Mouse (Mus musculus) intestine, embryonic 15.5 days (tissue): ENCODE results near the gene Hmga2. TPM values are rescaled to one million over a fixed set of nuclear protein-coding genes. Genes with fewer than 3 reads are reported as not detected.
"Not testable (repeated sequence)": the region's sequence is repeated elsewhere in the genome, so short reads cannot be mapped to it uniquely, and the experiment has no call there.

Experiments used
- ATAC-seq: fragments of 200-750 bp; cut with Nextera tagmentation; 2 replicates; pipeline ENCODE4 v1.8.0; 2017; ENCODE audit warnings: moderate TSS enrichment, moderate library complexity
- H3K27ac ChIP-seq: fragments of 300-500 bp; sonication (generic); 2 replicates; pipeline ENCODE4 v1.5.1; 2015; ENCODE audit warnings: mild to moderate bottlenecking, inconsistent platforms
- H3K27me3 ChIP-seq: fragments of 300-500 bp; sonication (generic); replicated peaks from 2 replicates; pipeline ENCODE4 v1.6.1; 2015; ENCODE audit warnings: inconsistent platforms
- H3K36me3 ChIP-seq: fragments of 300-500 bp; sonication (generic); 2 replicates; pipeline ENCODE4 v1.6.1; 2015; ENCODE audit warnings: inconsistent platforms
- H3K4me1 ChIP-seq: fragments of 300-500 bp; sonication (generic); replicated peaks from 2 replicates; pipeline ENCODE4 v1.6.1; 2015; ENCODE audit warnings: inconsistent platforms
- H3K4me2 ChIP-seq: fragments of 300-500 bp; sonication (generic); replicated peaks from 2 replicates; pipeline ENCODE4 v1.6.1; 2015; ENCODE audit warnings: mild to moderate bottlenecking, inconsistent platforms
- H3K4me3 ChIP-seq: fragments of 300-500 bp; sonication (generic); replicated peaks from 2 replicates; pipeline ENCODE4 v1.5.1; 2015; ENCODE audit warnings: inconsistent platforms
- H3K9ac ChIP-seq: fragments of 300-500 bp; sonication (generic); 2 replicates; pipeline ENCODE4 v1.6.1; 2015; ENCODE audit warnings: inconsistent platforms
- H3K9me3 ChIP-seq: fragments of 300-500 bp; sonication (generic); 2 replicates; pipeline ENCODE4 v1.6.1; 2016; ENCODE audit warnings: inconsistent platforms
- whole genome bisulfite sequencing: fragments of 180-500 bp; shearing (Covaris S2); methylation state at CpG from one replicate; pipeline ENCODE4 v1.1.7; 2015; 5-methylcytosine and 5-hydroxymethylcytosine counted together
- polyA plus RNA-seq: library from polyadenylated mRNA; unstranded; fragments of >200 nt; fragmentation: Nextera tagmentation; extraction: Ambion mirVana; gene quantifications from 2 replicates; pipeline ENCODE4 v1.2.1, GENCODE M21; 2015

Gene Hmga2
- polyA plus RNA-seq, 1 experiment from 2014 or later = 41.2 TPM

- 85% methylated on average over 11 of the region's 11 CpGs for WGBS
- H3K4me2 ChIP-seq, H3K27me3 ChIP-seq, H3K9ac ChIP-seq, H3K9me3 ChIP-seq, ATAC-seq, H3K36me3 ChIP-seq, H3K4me3 ChIP-seq, H3K27ac ChIP-seq: not testable (repeated sequence)
- peaks cover 27% of the 10 kb centered on the region for H3K4me1 ChIP-seq
Measured at GRCm38 (mm10) chr10:120363298-120363982, 112.8 kb downstream of the Hmga2 start.

- Histone ChIP-seq H3K36me3 (no peaks in the 10 kb centered on the region), H3K27ac (no peak overlapping the region), H3K4me2 (no peak overlapping the region), H3K9ac (no peak overlapping the region), H3K4me1 (0 out of 2 replicates have a peak, but pooled peaks cover 11% of the 10 kb centered on the region), H3K4me3 (no peak overlapping the region), H3K27me3 (no peaks in the 10 kb centered on the region), H3K9me3 (no peaks in the 10 kb centered on the region)
- 50% methylated on average over 13 of the region's 13 CpGs for WGBS
- no peak for ATAC-seq
Measured at GRCm38 (mm10) chr10:120354523-120355030, 121.7 kb downstream of the Hmga2 start.

DNA sequence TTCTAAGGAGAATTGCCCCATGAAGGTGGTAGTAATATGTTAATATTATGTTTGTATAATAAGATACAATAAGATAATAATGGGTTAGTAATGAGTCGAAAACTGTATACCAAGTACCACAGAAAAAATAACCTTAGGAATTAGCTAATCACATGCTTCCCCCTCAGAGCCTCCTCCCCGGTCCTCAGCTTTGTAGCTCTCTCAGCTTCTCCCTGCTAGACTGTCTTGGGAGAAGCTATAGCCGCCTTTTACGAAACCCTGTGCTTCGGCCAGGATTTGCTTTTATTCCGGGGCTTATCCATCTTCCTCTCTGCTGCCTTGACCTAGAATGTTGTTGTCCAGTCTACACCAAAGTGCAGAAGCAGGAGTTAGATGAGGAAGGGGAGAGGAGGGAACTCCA lies 130.9 kb downstream of the Hmga2 start:
- WGBS = 93% methylated on average over 6 of the region's 6 CpGs
- Histone ChIP-seq H3K9me3 (no peaks in the 10 kb centered on the region), H3K4me2 (no peak overlapping the region), H3K36me3 (no peaks in the 10 kb centered on the region), H3K27me3 (no peaks in the 10 kb centered on the region), H3K4me1 (no peaks in the 10 kb centered on the region), H3K27ac (no peak overlapping the region), H3K9ac (no peak overlapping the region), H3K4me3 (no peak overlapping the region)
- no peak for ATAC-seq

- Histone ChIP-seq H3K4me2 (no peak overlapping the region), H3K27ac (no peak overlapping the region), H3K9ac (no peak overlapping the region), H3K36me3 (no peaks in the 10 kb centered on the region), H3K27me3 (no peaks in the 10 kb centered on the region), H3K4me1 (no peaks in the 10 kb centered on the region), H3K9me3 (no peaks in the 10 kb centered on the region), H3K4me3 (no peak overlapping the region)
- 89% methylated on average over 16 of the region's 16 CpGs for WGBS
- no peak for ATAC-seq
Measured at GRCm38 (mm10) chr10:120344558-120345318, 131.5 kb downstream of the Hmga2 start.

DNA sequence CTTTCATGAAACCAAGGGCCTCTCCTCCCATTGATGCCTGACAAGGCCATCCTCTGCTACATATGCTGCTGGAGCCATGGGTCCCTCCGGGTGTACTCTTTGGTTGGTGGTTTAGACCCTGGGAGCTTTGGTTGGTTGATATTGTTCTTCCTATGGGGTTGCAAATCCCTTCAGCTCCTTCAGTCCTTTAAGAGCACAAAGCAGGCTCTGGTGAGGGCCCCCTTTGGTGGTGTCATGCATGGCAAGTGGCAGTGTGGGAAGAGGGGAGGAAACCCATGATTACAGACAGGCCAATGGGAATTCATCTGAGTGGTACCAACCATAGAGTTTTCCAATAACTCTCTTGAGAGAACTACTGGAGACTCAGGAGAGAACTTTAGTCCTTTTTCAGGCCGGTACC lies 136.4 kb downstream of the Hmga2 start:
- not testable (repeated sequence) for H3K4me2 ChIP-seq, H3K27me3 ChIP-seq, H3K4me1 ChIP-seq, ATAC-seq, H3K36me3 ChIP-seq, H3K9ac ChIP-seq, H3K9me3 ChIP-seq, H3K27ac ChIP-seq, H3K4me3 ChIP-seq
- WGBS = 90% methylated on average over 2 of the region's 2 CpGs

- no peak for ATAC-seq
- no peak overlapping the region for H3K9ac ChIP-seq
Measured at GRCm38 (mm10) chr10:120339324-120339723, 136.9 kb downstream of the Hmga2 start.

GRCm38 (mm10) chr10:120338841-120339240 lies 137.4 kb downstream of the Hmga2 start:
- WGBS = 76% methylated on average over 5 of the region's 5 CpGs
- H3K27me3 ChIP-seq = no peaks in the 10 kb centered on the region

More at GRCm38 (mm10) chr10:120339324-120339723, 136.9 kb downstream of the Hmga2 start:
- no peaks in the 10 kb centered on the region for H3K9me3 ChIP-seq
- no peak overlapping the region for H3K4me3 ChIP-seq
- H3K27ac ChIP-seq = no peak overlapping the region
- no peaks in the 10 kb centered on the region for H3K4me1 ChIP-seq
- 70% methylated on average over 4 of the region's 4 CpGs for WGBS
- H3K27me3 ChIP-seq = no peaks in the 10 kb centered on the region
- no peak overlapping the region for H3K4me2 ChIP-seq
- H3K36me3 ChIP-seq = no peaks in the 10 kb centered on the region

DNA sequence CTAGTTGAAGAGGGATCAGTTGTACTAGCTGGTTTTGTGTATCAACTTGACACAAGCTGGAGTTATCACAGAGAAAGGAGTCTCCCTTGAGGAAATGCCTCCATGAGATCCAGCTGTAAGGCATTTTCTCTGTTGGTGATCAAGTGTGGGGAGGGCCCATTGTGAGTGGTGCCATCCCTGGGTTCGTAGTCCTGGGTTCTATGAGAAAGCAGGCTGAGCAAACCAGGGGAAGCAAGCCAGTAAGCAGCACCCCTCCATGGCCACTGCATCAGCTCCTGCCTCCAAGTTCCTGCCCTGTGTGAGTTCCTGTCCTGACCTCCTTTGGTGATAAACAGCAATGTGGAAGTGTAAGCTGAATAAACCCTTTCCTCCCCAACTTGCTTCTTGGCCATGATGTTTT lies 137.8 kb downstream of the Hmga2 start:
- ATAC-seq, H3K27ac ChIP-seq, H3K27me3 ChIP-seq, H3K9ac ChIP-seq, H3K4me1 ChIP-seq, H3K36me3 ChIP-seq, H3K9me3 ChIP-seq, H3K4me2 ChIP-seq, H3K4me3 ChIP-seq: not testable (repeated sequence)
- WGBS = 97% methylated on average over 1 of the region's 1 CpGs

More at GRCm38 (mm10) chr10:120338841-120339240, 137.4 kb downstream of the Hmga2 start:
- no peak overlapping the region for H3K4me2 ChIP-seq
- no peaks in the 10 kb centered on the region for H3K9me3 ChIP-seq
- no peaks in the 10 kb centered on the region for H3K4me1 ChIP-seq
- H3K9ac ChIP-seq = no peak overlapping the region
- H3K36me3 ChIP-seq = no peaks in the 10 kb centered on the region
- ATAC-seq = no peak
- H3K4me3 ChIP-seq = no peak overlapping the region
- no peak overlapping the region for H3K27ac ChIP-seq

DNA sequence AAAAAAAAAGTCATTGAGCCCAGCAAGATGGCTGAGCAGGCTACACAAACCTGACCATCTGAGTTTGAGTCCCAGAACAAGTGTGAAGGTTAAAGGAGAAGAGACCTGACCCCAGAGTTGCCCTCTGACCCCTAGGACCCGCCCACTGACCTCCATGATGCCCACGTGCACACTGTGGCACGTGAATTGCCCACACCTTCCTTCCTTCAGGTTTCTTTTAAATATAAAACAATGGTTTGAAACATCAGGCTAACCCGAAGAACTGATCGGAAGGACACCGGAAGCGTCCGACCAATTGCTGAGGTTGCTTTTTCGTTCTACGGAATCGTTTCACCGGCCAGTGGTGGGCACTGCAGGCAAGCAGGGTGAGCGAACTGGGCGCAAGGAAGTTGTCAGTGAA lies 148.3 kb downstream of the Hmga2 start:
- no peak overlapping the region for H3K4me2 ChIP-seq
- no peak overlapping the region for H3K4me3 ChIP-seq
- H3K9me3 ChIP-seq = no peaks in the 10 kb centered on the region
- ATAC-seq = no peak
- no peak overlapping the region for H3K9ac ChIP-seq
- WGBS = 85% methylated on average over 14 of the region's 14 CpGs
- no peaks in the 10 kb centered on the region for H3K36me3 ChIP-seq
- no peaks in the 10 kb centered on the region for H3K27me3 ChIP-seq
- no peaks in the 10 kb centered on the region for H3K4me1 ChIP-seq
- H3K27ac ChIP-seq = no peak overlapping the region

DNA sequence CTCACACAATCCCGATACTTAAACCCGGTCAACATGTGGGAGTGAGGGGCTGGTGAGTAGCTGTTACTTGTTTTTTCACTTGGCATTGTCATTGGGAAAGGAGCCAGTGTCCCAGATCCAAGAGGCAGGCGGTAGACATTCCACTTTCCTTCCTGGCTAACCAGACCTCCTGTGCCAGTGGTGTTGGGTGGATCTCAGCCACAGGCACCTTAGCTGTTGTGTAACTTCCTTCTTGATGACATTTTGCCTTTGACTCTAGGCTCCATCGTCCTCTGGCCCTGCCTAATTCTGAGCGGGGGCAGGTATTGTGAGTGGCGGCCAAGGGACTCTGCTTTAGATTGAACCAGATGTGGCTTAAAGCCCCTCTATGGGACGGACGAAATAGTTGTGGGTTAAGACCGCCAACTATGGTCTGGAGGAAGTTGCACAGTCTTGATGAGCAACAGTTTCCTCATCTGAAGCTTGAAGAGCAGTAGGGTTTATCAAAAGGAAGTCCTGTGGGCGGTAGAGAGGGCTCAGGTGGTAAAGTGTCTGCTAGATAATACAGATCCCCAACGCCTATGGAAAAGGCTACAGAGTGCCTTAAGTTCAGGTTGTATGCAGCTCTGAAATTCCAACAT lies 152.6 kb downstream of the Hmga2 start:
- Histone ChIP-seq H3K36me3 (no peaks in the 10 kb centered on the region), H3K4me2 (no peak overlapping the region), H3K27ac (no peak overlapping the region), H3K9me3 (no peaks in the 10 kb centered on the region), H3K9ac (no peak overlapping the region), H3K27me3 (no peaks in the 10 kb centered on the region), H3K4me3 (no peak overlapping the region), H3K4me1 (no peaks in the 10 kb centered on the region)
- ATAC-seq = no peak
- WGBS = 91% methylated on average over 11 of the region's 11 CpGs

GRCm38 (mm10) chr10:120322815-120323214 lies 153.5 kb downstream of the Hmga2 start:
- ATAC-seq = no peak
- no peaks in the 10 kb centered on the region for H3K4me1 ChIP-seq
- WGBS = 81% methylated on average over 8 of the region's 8 CpGs
- H3K9me3 ChIP-seq = no peaks in the 10 kb centered on the region
- no peak overlapping the region for H3K4me2 ChIP-seq
- no peaks in the 10 kb centered on the region for H3K27me3 ChIP-seq
- H3K36me3 ChIP-seq = no peaks in the 10 kb centered on the region
- no peak overlapping the region for H3K9ac ChIP-seq
- no peak overlapping the region for H3K27ac ChIP-seq
- H3K4me3 ChIP-seq = no peak overlapping the region

- ATAC-seq = no peak
- Histone ChIP-seq H3K36me3 (no peaks in the 10 kb centered on the region), H3K9me3 (no peaks in the 10 kb centered on the region), H3K4me3 (no peak overlapping the region), H3K9ac (no peak overlapping the region), H3K27me3 (no peaks in the 10 kb centered on the region), H3K27ac (no peak overlapping the region), H3K4me2 (no peak overlapping the region), H3K4me1 (no peaks in the 10 kb centered on the region)
- 92% methylated on average over 12 of the region's 12 CpGs for WGBS
Measured at GRCm38 (mm10) chr10:120319614-120320013, 156.7 kb downstream of the Hmga2 start.
